Mouse (Mus musculus) C2C12 (cell line): Measurements from ENCODE around the gene Ltbp2.

ENCODE experiments used
- CTCF ChIP-seq: IDR thresholded peaks from one replicate; pipeline ENCODE4 v1.5.1; 2011; ENCODE audit not compliant: control insufficient read depth, insufficient read depth, insufficient read length
- MAX ChIP-seq: IDR thresholded peaks from one replicate; pipeline ENCODE4 v1.6.1; 2011; ENCODE audit warnings: mild to moderate bottlenecking, control low read depth
- USF1 ChIP-seq: IDR thresholded peaks from one replicate; pipeline ENCODE4 v1.6.1; 2011; ENCODE audit warnings: low read depth, mild to moderate bottlenecking, control low read depth, moderate library complexity

GRCm38 (mm10) chr12:84829913-84830312 lies 46.4 kb downstream of the Ltbp2 start:
- TF ChIP-seq USF1 (no peak), CTCF (no peak), MAX (no peak)
